Mouse (Mus musculus) liver, adult 2 months (tissue): ENCODE measurements around the gene Myo18a.

Source experiments
- CTCF ChIP-seq: fragments of 200-500 bp; IDR thresholded peaks from 2 replicates; pipeline ENCODE4 v1.5.1; 2011; ENCODE audit warnings: low read depth, low read length, control low read depth
- POLR2A ChIP-seq: fragments of 200-500 bp; IDR thresholded peaks from 2 replicates; pipeline ENCODE4 v1.6.1; 2011; ENCODE audit warnings: low read length, control low read depth; ENCODE audit not compliant: insufficient read depth; ENCODE audit errors: extremely low read depth

- TF ChIP-seq POLR2A = 0 out of 2 replicates have a peak, but pooled peaks have one; percentile 29
- TF ChIP-seq CTCF = peak; percentile 80
Measured at GRCm38 (mm10) chr11:77762783-77763672, at the start of gene Myo18a.
